Mouse (Mus musculus) cortical plate, adult 2 months (tissue): ENCODE results near the gene Hoxb5.

Experiments
- CTCF ChIP-seq: fragments of 200-500 bp; IDR thresholded peaks from 2 replicates; pipeline ENCODE4 v1.5.1; 2011; ENCODE audit warnings: mild to moderate bottlenecking, control low read depth, low read length; ENCODE audit not compliant: insufficient read depth; ENCODE audit errors: extremely low read depth
- POLR2A ChIP-seq: fragments of 200-500 bp; IDR thresholded peaks from 2 replicates; pipeline ENCODE4 v1.6.1; 2011; ENCODE audit warnings: mild to moderate bottlenecking, low read length, control low read depth; ENCODE audit not compliant: insufficient read depth; ENCODE audit errors: extremely low read depth

DNA sequence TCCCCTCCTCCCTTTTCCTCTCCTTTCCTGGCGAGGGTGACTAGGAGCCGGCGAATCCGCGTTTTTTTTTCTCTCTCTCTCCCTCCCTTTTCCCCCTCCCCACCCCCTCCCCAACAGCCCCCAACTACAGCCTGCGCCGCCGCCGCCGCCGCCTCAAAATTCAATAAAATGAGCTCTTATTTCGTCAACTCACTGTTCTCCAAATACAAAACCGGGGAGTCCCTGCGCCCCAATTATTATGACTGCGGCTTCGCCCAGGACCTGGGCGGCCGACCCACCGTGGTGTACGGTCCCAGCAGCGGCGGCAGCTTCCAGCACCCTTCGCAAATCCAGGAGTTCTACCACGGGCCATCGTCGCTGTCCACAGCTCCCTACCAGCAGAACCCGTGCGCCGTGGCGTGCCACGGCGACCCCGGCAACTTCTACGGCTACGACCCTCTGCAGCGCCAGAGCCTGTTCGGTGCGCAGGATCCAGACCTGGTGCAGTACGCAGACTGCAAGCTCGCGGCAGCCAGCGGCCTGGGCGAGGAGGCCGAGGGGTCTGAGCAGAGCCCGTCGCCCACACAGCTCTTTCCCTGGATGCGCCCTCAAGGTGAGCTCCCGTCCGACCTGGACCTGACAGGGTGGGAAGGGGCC is 20.2 kb upstream of the Hoxb5 start:
- TF ChIP-seq POLR2A (no peak), CTCF (no peak)
